Mouse (Mus musculus) cortical plate, adult 2 months (tissue): ENCODE data around the gene Foxd2. TPM values are rescaled to one million over a fixed set of nuclear protein-coding genes. Genes with fewer than 3 reads are reported as not detected.

Experiments used
- H3K27ac ChIP-seq: fragments of 200-500 bp; 2 replicates; pipeline ENCODE4 v1.5.1; 2012; ENCODE audit warnings: low read length, control low read depth, inconsistent platforms; ENCODE audit not compliant: insufficient read depth
- H3K4me1 ChIP-seq: fragments of 200-500 bp; 2 replicates; pipeline ENCODE4 v1.6.1; 2011; ENCODE audit warnings: low read length; ENCODE audit not compliant: control insufficient read depth, insufficient read depth
- H3K4me3 ChIP-seq: fragments of 200-500 bp; 2 replicates; pipeline ENCODE4 v1.5.1; 2011; ENCODE audit warnings: mild to moderate bottlenecking, low read length, control low read depth; ENCODE audit not compliant: insufficient read depth
- CTCF ChIP-seq: fragments of 200-500 bp; IDR thresholded peaks from 2 replicates; pipeline ENCODE4 v1.5.1; 2011; ENCODE audit warnings: mild to moderate bottlenecking, control low read depth, low read length; ENCODE audit not compliant: insufficient read depth; ENCODE audit errors: extremely low read depth
- POLR2A ChIP-seq: fragments of 200-500 bp; IDR thresholded peaks from 2 replicates; pipeline ENCODE4 v1.6.1; 2011; ENCODE audit warnings: mild to moderate bottlenecking, low read length, control low read depth; ENCODE audit not compliant: insufficient read depth; ENCODE audit errors: extremely low read depth
- polyA plus RNA-seq: library from polyadenylated mRNA; depleted of rRNA; stranded (reverse); fragments of >200 nt; gene quantifications from 2 replicates; pipeline ENCODE4 v1.2.3, GENCODE M21; 2012

Gene Foxd2
- polyA plus RNA-seq, 1 experiment: 0.19 TPM

GRCm38 (mm10) chr4:114913594-114913962 lies 4.9 kb upstream of the Foxd2 start:
- H3K4me3 ChIP-seq: no peak overlapping the region
- H3K4me1 ChIP-seq: no peaks in the 10 kb centered on the region
- TF ChIP-seq POLR2A: no peak
- peak; percentile 32 for TF ChIP-seq CTCF
- no peak overlapping the region for H3K27ac ChIP-seq

GRCm38 (mm10) chr4:114912705-114913593 lies 4.3 kb upstream of the Foxd2 start:
- Histone ChIP-seq H3K27ac (no peak overlapping the region), H3K4me1 (no peaks in the 10 kb centered on the region), H3K4me3 (no peak overlapping the region)
- no peak for TF ChIP-seq POLR2A

DNA sequence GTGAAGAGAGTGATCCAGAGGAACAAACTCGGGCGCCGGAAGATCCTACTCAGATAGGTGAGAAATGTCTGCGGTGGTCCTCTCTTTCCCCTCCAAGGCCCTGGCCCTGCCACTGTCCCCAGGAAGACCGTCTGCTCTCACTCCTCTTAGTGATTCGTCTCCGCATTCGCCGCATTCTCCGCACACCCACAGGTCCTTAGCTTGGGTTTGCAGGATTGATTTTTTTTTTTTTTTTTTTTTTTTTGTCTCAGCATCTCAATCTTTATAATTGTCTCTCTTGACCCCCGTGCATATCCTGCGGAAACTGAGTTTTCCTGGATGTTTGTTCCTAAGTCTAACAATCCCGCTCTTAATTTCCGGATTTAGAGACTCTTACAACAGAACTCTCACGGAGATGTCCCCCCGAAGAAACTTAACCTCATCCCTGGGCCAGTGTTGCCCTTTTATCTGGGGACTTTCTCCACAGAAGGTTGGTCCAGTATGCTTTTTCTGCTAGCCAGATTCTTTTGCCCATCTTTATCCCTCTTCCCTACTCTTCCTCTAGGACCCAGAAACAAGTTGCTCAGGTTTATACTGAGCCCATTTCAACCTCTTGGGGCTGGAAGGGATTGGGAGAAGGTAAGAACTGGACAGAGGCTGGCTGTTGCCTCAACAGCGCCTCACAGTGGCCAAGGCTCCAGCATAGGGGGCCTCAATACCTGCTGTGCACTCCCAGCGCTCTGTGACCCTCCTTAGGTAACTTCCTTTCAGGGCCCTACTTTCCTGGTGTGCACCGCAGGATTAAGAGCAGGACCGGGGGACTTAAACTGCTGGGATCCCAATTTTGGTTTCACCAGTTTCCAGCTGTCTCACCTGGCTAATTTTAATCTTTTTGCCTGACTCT lies 1.2 kb upstream of the Foxd2 start:
- Histone ChIP-seq H3K4me1 (no peaks in the 10 kb centered on the region), H3K4me3 (0 out of 2 replicates have a peak overlapping the region, but pooled peaks have one; percentile 32)
- TF ChIP-seq POLR2A (no peak), CTCF (0 out of 2 replicates have a peak, but pooled peaks have one; percentile 11)

DNA sequence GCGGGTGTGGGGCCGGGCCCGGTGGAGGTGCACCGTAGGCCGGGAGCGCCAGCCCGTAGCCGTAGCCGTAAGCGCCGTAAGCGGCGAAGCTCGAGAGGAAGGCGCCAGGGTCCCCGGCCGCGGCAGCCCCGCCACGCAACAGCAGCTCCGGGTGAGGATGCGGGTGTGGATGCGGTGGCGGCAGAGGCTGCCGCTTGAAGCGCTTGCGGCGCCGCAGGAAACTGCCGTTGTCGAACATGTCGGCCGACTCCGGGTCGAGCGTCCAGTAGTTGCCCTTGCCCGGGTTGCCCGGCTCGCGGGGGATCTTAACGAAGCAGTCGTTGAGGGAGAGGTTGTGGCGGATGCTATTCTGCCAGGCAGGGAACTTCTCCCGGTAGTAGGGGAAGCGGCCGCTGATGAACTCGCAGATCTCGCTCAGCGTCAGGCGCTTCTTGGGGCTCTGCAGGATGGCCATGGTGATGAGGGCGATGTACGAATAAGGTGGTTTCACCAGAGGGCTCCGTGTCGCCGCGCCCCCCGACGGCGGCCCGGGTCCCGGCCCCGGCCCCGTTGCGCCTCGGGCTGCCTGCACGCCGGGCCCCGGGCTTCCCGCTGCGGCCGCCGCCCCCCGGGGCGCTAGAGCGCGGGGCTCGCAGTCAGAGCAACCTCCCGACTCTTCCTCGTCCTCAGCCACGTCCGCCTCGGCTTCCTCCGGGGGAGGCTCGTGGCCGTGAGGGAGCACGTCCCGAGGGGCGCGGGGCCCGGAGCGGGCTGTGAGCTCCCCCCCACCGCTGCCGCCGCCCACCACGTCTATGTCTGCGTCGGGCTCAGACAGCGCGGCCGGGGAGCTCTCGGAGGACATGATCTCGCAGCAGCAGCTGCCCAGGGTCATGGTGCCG lies 483 bp downstream of the Foxd2 start:
- Histone ChIP-seq H3K4me1 (no peaks in the 10 kb centered on the region), H3K27ac (no peak overlapping the region), H3K4me3 (peak overlapping the region; percentile 11; the same call in 1 of the 2 replicates)
- TF ChIP-seq CTCF (no peak), POLR2A (no peak)

More for the DNA sequence above, 1.2 kb upstream of the Foxd2 start:
- H3K27ac ChIP-seq: no peak overlapping the region

GRCm38 (mm10) chr4:114907056-114907917 lies 1.4 kb downstream of the Foxd2 start:
- TF ChIP-seq POLR2A (no peak), CTCF (no peak)
- Histone ChIP-seq H3K27ac (no peak overlapping the region), H3K4me1 (no peaks in the 10 kb centered on the region), H3K4me3 (no peak overlapping the region)

- H3K4me1 ChIP-seq: no peaks in the 10 kb centered on the region
- no peak overlapping the region for H3K4me3 ChIP-seq
- no peak overlapping the region for H3K27ac ChIP-seq
- TF ChIP-seq POLR2A: no peak
- no peak for TF ChIP-seq CTCF
Measured at GRCm38 (mm10) chr4:114905969-114906680, 2.5 kb downstream of the Foxd2 start.

GRCm38 (mm10) chr4:114905501-114905900 lies 3.2 kb downstream of the Foxd2 start:
- no peak overlapping the region for H3K27ac ChIP-seq
- TF ChIP-seq POLR2A: no peak
- TF ChIP-seq CTCF: no peak
- no peak overlapping the region for H3K4me3 ChIP-seq
- H3K4me1 ChIP-seq: no peaks in the 10 kb centered on the region

- Histone ChIP-seq H3K27ac (no peak overlapping the region), H3K4me1 (no peaks in the 10 kb centered on the region), H3K4me3 (no peak overlapping the region)
- TF ChIP-seq CTCF: no peak
- TF ChIP-seq POLR2A: no peak
Measured at GRCm38 (mm10) chr4:114903422-114903782, 5.3 kb downstream of the Foxd2 start.
